Mouse (Mus musculus) frontal cortex, adult 2 months (tissue): ENCODE measurements around the gene Olfr157. TPM values are rescaled to one million over a fixed set of nuclear protein-coding genes. Genes with fewer than 3 reads are reported as not detected.
"Not testable (repeated sequence)": the region's sequence is repeated elsewhere in the genome, so short reads cannot be mapped to it uniquely, and the experiment has no call there.

Source experiments
- DNase-seq, 2 experiments: peaks; one replicate each; pipeline ENCODE4 v3.0.0; 2022; ENCODE audit warnings: low spot score in 1 of 2; ENCODE audit errors: extremely low spot score in 1 of 2
- polyA plus RNA-seq: library from polyadenylated mRNA; depleted of rRNA; stranded (reverse); fragments of >200 nt; gene quantifications from 2 replicates; pipeline ENCODE4 v1.2.3, GENCODE M21; 2012; rRNA removed

Gene Olfr157
- polyA plus RNA-seq, 1 experiment = not detected

GRCm38 (mm10) chr4:43822896-43823550, 17.0 kb downstream of the Olfr157 start:
- peak; percentile 5 to 7 for DNase-seq

- DNase-seq = no peak
These were observed 41.1 kb downstream of the Olfr157 start for GRCm38 (mm10) chr4:43798936-43799335.

GRCm38 (mm10) chr4:43795844-43796243, 44.2 kb downstream of the Olfr157 start:
- not testable (repeated sequence) for DNase-seq

- DNase-seq = no peak
These were observed 44.7 kb downstream of the Olfr157 start for GRCm38 (mm10) chr4:43795296-43795695.

Other genes with a start within 250 kb of the Olfr157 start
- gene Npr2, start 208.3 kb downstream of the Olfr157 start, polyA plus RNA-seq = 119 and 122 TPM in 2 replicates
- gene Spag8, start 186.6 kb downstream of the Olfr157 start, polyA plus RNA-seq = 2.1 and 2.6 TPM in 2 replicates
- gene Hint2, start 183.7 kb downstream of the Olfr157 start, polyA plus RNA-seq = 75.8 and 81.1 TPM in 2 replicates
- gene Tmem8b, start 171.2 kb downstream of the Olfr157 start, polyA plus RNA-seq = 35.5 and 38.0 TPM in 2 replicates
- 0.88 and 0.94 TPM in 2 replicates for gene Fam221b, start 171.1 kb downstream of the Olfr157 start, polyA plus RNA-seq
- not detected in 2 replicates for gene Olfr70, start 139.4 kb downstream of the Olfr157 start, polyA plus RNA-seq
- not detected in 2 replicates for gene Olfr71, start 129.9 kb downstream of the Olfr157 start, polyA plus RNA-seq
- gene Hrct1, start 113.0 kb downstream of the Olfr157 start, polyA plus RNA-seq = 1.9 and 2.8 TPM in 2 replicates
- gene Spaar, start 110.2 kb downstream of the Olfr157 start, polyA plus RNA-seq = 0.97 and 1.2 TPM in 2 replicates
- not detected in 2 replicates for gene Olfr159, start 69.2 kb downstream of the Olfr157 start, polyA plus RNA-seq
- gene Olfr156, start 16.3 kb downstream of the Olfr157 start, polyA plus RNA-seq = not detected in 2 replicates
- 0.08 TPM in 1 of 2 replicates, not detected in the other for gene Olfr155, start 11.4 kb upstream of the Olfr157 start, polyA plus RNA-seq
- 12.5 and 13.4 TPM in 2 replicates for gene Reck, start 35.3 kb upstream of the Olfr157 start, polyA plus RNA-seq
- 4.6 and 5.4 TPM in 2 replicates for gene Glipr2, start 117.2 kb upstream of the Olfr157 start, polyA plus RNA-seq
- gene Ccin, start 143.3 kb upstream of the Olfr157 start, polyA plus RNA-seq = 0.06 TPM in 1 of 2 replicates, not detected in the other
- gene Clta, start 164.3 kb upstream of the Olfr157 start, polyA plus RNA-seq = 440 and 454 TPM in 2 replicates
- 18.7 and 20.6 TPM in 2 replicates for gene Gne, start 244.0 kb upstream of the Olfr157 start, polyA plus RNA-seq